Mouse (Mus musculus) liver, embryonic 11.5 days (tissue): ENCODE measurements at regions not wholly inside any gene's neighbourhood (a gene's known extent, or its start where the extent isn't known, plus 50 kb on each side); places are given as distances from the start of the nearest gene placed in this dataset.
"Not testable (repeated sequence)": the region's sequence is repeated elsewhere in the genome, so short reads cannot be mapped to it uniquely, and the experiment has no call there.

Experiments
- ATAC-seq: fragments of 200-750 bp; cut with Nextera tagmentation; replicated peaks from 2 replicates; pipeline ENCODE4 v1.8.0; 2017; ENCODE audit warnings: moderate number of reproducible peaks, mild to moderate bottlenecking, moderate TSS enrichment, moderate library complexity; ENCODE audit not compliant: low FRiP score
- DNase-seq: peaks from one replicate; pipeline ENCODE4 v3.0.0-alpha.2; 2017; ENCODE audit warnings: low spot score
- H3K27ac ChIP-seq: fragments of 300-500 bp; sonication (generic); 2 replicates; pipeline ENCODE4 v1.5.1; 2014; ENCODE audit warnings: mild to moderate bottlenecking, low read depth, low read length, control low read depth
- H3K27me3 ChIP-seq: fragments of 300-500 bp; sonication (generic); replicated peaks from 2 replicates; pipeline ENCODE4 v1.6.1; 2014; ENCODE audit warnings: low read length, mixed read lengths; ENCODE audit not compliant: control insufficient read depth, insufficient read depth
- H3K36me3 ChIP-seq: fragments of 300-500 bp; sonication (generic); 2 replicates; pipeline ENCODE4 v1.6.1; 2014; ENCODE audit warnings: mild to moderate bottlenecking, low read length, moderate library complexity, mixed read lengths; ENCODE audit not compliant: control insufficient read depth, insufficient read depth
- H3K4me1 ChIP-seq: fragments of 300-500 bp; sonication (generic); replicated peaks from 2 replicates; pipeline ENCODE4 v1.6.1; 2014; ENCODE audit warnings: low read length, mixed read lengths; ENCODE audit not compliant: control insufficient read depth, insufficient read depth
- H3K4me2 ChIP-seq: fragments of 300-500 bp; sonication (generic); 2 replicates; pipeline ENCODE4 v1.6.1; 2014; ENCODE audit warnings: mild to moderate bottlenecking, control low read depth, moderate library complexity
- H3K4me3 ChIP-seq: fragments of 300-500 bp; sonication (generic); 2 replicates; pipeline ENCODE4 v1.5.1; 2014; ENCODE audit warnings: low read depth, low read length, control low read depth
- H3K9ac ChIP-seq: fragments of 300-500 bp; sonication (generic); 2 replicates; pipeline ENCODE4 v1.6.1; 2014; ENCODE audit warnings: low read depth, low read length, control low read depth
- H3K9me3 ChIP-seq: fragments of 300-500 bp; sonication (generic); 2 replicates; pipeline ENCODE4 v1.6.1; 2016; ENCODE audit warnings: low read length, inconsistent platforms, mixed read lengths; ENCODE audit not compliant: control insufficient read depth
- WGBS: fragments of 180-500 bp; shearing (Covaris S2); extraction: QIAGEN DNeasy Blood & Tissue Kit; methylation state at CpG from one replicate; pipeline ENCODE4 v1.1.7; 2014; 5-methylcytosine and 5-hydroxymethylcytosine counted together

DNA sequence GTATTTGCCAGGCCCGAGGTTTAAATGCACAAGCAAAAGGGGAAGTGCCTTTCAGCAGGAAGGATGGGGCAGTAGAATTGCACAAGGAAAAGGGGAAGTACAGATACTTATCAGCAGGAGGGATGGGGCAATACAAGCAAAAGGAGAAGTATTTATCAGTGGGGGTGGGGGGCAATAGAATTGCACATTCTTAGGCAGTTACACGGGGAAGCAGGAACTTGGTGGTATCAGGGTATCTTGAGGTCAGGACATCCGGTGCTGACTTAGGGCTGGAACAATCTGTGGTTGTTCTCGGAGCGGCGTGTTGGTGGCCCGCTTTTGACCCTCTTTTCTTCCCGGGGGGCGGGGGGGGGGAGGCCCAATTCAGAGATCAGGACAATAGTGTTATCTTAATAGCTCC, 112.4 kb upstream of the Tmem150c start:
- not testable (repeated sequence) for H3K4me2 ChIP-seq, H3K27me3 ChIP-seq, H3K4me3 ChIP-seq, DNase-seq, H3K36me3 ChIP-seq, H3K9me3 ChIP-seq, H3K9ac ChIP-seq, H3K27ac ChIP-seq, ATAC-seq, H3K4me1 ChIP-seq
- 56% methylated on average over 9 of the region's 9 CpGs for WGBS

DNA sequence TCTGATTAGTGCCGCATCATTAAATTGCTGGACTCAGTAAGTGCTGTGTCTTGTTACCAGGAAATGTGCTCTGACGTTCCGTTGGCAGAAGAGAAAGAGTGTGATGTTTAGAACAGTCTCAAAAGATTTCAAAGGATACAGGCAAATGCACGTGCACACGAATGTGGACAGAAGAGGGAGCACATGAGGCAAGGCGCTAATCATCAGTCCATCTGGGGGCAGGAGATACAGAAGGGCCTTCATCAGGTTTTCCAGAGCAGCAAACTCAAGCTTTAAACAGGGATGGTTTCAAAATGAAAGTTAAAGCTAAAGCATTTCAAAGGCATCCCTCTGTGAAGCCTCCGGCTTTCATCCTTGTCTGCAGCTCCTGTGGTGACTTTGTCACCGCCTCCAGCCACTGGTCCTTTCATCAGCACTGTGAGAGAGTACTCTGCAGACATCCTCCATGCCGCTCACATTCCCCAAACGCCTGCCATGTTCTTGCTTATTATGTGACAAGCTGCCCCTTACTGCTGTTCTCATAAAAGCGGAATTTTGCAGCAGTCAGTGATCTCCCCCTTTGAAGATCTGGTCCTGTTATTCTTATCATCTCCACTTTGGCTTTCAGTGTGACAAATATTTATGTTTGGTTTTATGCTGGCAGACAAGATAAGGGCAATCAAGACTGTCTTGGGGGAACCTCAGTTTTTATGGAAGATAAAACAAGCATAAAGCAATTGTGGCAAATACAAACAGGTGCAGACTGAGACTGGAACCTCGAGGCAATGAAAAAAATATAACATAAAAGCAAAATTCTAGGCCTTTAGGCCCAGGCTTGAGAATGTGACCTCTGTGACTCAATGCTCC, 111.5 kb upstream of the Tmem150c start:
- no peak for ATAC-seq
- no peak overlapping the region for H3K4me3 ChIP-seq
- H3K36me3 ChIP-seq, result no peaks in the 10 kb centered on the region
- H3K4me1 ChIP-seq, result no peaks in the 10 kb centered on the region
- H3K27ac ChIP-seq, result no peak overlapping the region
- 68% methylated on average over 12 of the region's 12 CpGs for WGBS
- H3K4me2 ChIP-seq, result no peak overlapping the region
- no peak overlapping the region for H3K9ac ChIP-seq
- H3K9me3 ChIP-seq, result peaks cover 3% of the 10 kb centered on the region; the same call in 1 of the 2 replicates
- no peaks in the 10 kb centered on the region for H3K27me3 ChIP-seq
- DNase-seq, result no peak

DNA sequence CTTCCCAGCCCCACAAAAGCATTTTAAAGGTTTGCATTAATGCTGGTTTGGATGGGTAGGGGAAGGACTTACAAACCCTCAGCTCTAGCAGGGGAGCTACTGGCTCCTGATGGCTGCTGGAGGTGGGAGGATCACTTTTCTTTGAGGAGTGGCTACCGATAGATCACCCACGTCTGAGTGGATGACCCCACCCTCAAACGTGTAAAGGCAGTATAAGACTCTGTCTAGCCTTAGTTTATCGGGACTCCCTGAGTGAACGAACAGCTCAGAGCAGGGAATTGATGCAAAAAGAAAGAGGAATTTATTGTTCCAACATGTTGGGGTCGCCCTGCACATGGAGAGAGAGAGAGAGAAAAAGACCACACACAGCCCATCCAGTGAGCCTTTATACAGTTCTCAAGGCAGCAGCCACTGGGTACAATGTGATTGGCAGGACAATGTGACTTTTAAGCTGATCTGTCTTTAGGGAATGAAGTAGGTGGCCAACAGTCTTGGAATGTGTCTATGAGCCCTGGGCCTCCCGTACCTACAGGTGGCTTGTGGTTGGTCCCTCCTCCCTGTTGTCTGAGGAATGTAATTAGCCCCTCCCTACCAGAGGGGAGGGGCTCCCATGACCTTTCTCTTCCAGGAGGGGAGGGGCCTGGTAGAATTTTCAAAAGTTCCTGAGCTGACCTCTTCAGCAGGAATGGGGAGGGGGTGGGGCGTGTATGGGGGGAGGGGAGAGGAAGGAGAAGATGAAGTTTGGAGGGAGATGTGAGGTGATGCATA, 108.7 kb upstream of the Tmem150c start:
- no peak overlapping the region for H3K9ac ChIP-seq
- ATAC-seq (no peak), DNase-seq (no peak)
- H3K27ac ChIP-seq, result no peak overlapping the region
- H3K4me3 ChIP-seq, result no peak overlapping the region
- H3K4me2 ChIP-seq, result no peak overlapping the region
- no peaks in the 10 kb centered on the region for H3K4me1 ChIP-seq
- 67% methylated on average over 8 of the region's 8 CpGs for WGBS
- no peaks in the 10 kb centered on the region for H3K36me3 ChIP-seq
- H3K27me3 ChIP-seq, result no peaks in the 10 kb centered on the region
- peaks cover 3% of the 10 kb centered on the region; the same call in 1 of the 2 replicates for H3K9me3 ChIP-seq

DNA sequence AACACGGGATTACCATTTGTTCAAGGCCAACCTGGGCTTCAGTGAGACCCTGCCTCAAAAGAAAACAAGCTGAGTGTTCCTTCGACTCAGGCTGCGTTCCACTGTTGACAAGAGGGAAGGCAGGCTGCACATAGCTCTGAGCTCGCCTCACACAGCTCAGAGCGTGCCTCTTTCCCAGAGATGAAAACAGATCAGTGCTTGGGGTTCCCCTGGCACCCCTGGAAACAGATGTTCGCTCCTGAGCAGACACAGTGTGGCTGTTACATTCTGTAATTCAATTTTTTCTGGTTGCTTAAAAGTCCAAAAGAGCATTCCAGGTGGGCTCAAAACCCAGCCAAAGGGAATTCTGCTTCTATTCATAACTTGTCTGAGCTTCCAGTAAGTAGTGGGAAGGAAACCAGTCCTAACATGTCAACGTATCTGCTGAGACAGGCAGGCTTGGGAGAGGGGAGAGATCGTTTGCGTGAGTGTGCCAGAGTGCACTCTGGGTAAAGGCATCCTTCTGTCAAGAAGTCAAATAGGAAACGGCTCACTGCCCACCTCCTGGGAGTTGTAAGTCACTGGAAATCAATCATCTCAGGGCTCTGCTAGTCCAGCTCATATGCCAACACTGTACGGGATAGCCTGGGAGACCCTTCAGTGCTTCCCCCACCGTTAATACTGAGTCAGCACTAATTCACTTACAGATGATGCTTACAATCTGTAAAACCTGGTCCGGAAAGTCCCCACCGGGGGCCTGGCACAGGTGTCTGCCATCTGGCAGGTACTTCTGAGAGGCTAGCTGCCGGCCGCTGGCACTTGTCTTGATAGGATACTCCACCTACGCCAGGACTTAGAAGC, 107.3 kb upstream of the Tmem150c start:
- H3K9me3 ChIP-seq, result no peaks in the 10 kb centered on the region; the same call in 1 of the 2 replicates
- 70% methylated on average over 17 of the region's 17 CpGs for WGBS
- no peaks in the 10 kb centered on the region for H3K27me3 ChIP-seq
- no peak overlapping the region for H3K4me3 ChIP-seq
- no peaks in the 10 kb centered on the region for H3K36me3 ChIP-seq
- H3K9ac ChIP-seq, result no peak overlapping the region
- H3K27ac ChIP-seq, result no peak overlapping the region
- no peak for DNase-seq
- no peaks in the 10 kb centered on the region for H3K4me1 ChIP-seq
- no peak for ATAC-seq
- H3K4me2 ChIP-seq, result no peak overlapping the region

DNA sequence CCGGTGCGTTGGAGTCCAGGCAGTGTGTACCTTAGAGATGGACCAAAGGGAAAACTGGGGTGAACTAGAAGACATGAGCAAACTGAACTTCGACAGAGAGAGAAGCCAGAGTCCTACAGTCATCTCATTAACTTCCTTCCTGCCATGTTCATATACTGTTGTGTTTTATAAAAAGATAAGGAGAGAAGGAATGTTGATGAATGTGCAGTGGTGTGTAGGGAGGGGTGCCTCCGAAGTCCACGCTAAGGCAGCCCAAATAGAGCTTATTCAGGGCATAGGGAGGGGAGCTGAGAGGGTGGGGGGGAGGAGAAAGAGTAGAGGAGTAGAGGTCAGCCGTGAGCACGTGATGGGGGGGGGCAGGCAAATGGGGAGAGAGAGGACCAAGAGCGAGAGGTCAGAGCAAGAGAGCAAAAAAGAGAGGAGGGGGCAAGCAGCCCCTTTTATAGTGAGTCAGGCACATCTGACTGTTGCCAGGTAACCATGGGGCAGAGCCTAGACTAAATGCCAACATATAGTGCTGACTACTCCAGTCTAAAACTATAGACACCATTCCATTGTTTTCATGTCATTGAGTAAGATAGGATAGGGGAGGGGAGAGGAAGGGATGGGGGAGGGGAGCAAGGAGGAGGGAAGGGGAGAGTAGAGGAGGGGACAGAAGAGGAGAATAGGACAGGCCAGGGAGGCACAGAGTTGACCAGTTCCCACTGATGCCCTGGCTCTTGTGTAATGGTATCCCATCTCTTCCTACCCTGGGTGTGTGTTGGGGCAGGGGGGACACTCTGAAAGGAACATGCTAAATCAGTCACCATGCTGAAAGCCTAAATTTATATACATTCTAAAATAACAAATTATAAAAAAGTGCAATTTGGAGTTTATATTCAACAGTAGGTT, 100.4 kb upstream of the Tmem150c start:
- ATAC-seq, result no peak
- Histone ChIP-seq H3K27ac (no peak overlapping the region), H3K27me3 (no peaks in the 10 kb centered on the region), H3K4me2 (no peak overlapping the region), H3K9me3 (no peaks in the 10 kb centered on the region), H3K9ac (no peak overlapping the region), H3K4me1 (no peaks in the 10 kb centered on the region), H3K36me3 (no peaks in the 10 kb centered on the region), H3K4me3 (no peak overlapping the region)
- WGBS, result 67% methylated on average over 8 of the region's 8 CpGs
- DNase-seq, result no peak

DNA sequence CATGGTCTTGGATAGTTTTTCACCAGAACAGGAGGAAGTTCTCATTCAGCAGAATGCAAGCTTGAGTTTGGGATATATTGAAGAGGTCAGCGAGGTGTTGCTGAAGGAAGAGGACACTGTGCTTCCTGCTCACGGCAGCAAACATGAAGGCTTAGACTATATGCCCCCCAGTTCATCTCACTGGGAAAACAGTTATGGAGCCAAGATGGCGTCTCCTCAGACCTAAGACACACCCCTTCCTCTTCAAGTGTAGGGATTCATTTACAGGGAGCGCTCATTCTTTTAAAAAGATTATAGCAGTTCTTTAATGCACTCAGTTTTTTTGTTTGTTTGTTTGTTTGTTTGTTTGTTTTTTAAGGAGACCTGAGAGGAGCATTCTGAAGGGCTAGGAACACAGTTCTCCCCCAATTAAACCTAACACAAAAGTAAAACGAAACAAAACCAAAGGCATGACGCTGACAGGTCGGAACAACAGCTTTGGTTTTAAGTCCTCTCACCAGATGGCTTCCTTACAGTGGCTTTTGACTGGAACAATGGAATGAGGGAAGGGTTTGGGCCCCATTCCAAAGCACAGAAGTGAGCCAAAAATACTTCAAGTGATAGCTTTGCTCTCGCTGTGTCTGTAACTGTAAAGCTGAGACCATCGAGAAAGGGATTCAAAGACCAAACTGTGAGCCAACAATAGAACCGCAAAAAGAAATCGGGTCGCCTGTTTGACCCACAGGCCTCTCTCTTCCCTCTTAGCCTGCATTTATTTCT, 99.5 kb upstream of the Tmem150c start:
- ATAC-seq, result no peak
- H3K9ac ChIP-seq, result no peak overlapping the region
- no peaks in the 10 kb centered on the region for H3K4me1 ChIP-seq
- H3K4me3 ChIP-seq, result no peak overlapping the region
- 78% methylated on average over 12 of the region's 12 CpGs for WGBS
- H3K27ac ChIP-seq, result no peak overlapping the region
- H3K36me3 ChIP-seq, result no peaks in the 10 kb centered on the region
- no peak overlapping the region for H3K4me2 ChIP-seq
- no peak for DNase-seq
- H3K27me3 ChIP-seq, result no peaks in the 10 kb centered on the region
- H3K9me3 ChIP-seq, result no peaks in the 10 kb centered on the region

DNA sequence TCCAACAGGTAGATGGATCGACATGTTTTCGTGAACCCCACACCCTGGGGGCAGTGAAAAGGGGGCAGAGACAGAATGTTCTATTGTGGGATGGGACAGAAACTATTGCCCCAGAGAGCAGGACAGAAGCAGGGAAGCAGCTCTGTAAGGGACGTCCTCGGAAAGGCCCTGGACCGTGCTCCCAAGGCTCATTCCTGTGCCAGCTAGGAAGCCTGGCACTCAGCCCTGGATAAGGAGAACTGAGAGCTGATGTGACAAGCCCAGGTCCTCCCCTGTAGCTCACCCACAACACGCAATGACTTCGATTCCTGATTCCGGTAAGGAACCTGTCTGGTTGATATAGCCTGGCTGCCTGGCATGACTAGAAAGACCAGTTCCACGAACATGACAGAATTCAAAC, 95.7 kb upstream of the Tmem150c start:
- H3K4me3 ChIP-seq, result no peak overlapping the region
- H3K27me3 ChIP-seq, result no peaks in the 10 kb centered on the region
- H3K9ac ChIP-seq, result no peak overlapping the region
- H3K27ac ChIP-seq, result no peak overlapping the region
- H3K9me3 ChIP-seq, result no peaks in the 10 kb centered on the region
- H3K36me3 ChIP-seq, result no peaks in the 10 kb centered on the region
- DNase-seq, result no peak
- 90% methylated on average over 9 of the region's 9 CpGs for WGBS
- H3K4me1 ChIP-seq, result no peaks in the 10 kb centered on the region
- ATAC-seq, result no peak
- no peak overlapping the region for H3K4me2 ChIP-seq
